Mouse (Mus musculus): ENCODE data around the gene Hpd. TPM values are rescaled to one million over a fixed set of nuclear protein-coding genes. Genes with fewer than 3 reads are reported as not detected.

Hpd gene
- polyA plus RNA-seq, 1 experiment from 2014 or later: not detected

- Histone ChIP-seq H3K27ac (ENCODE audit: low read length) (no peak overlapping the region), H3K27me3 (ENCODE audit: control insufficient read depth, insufficient read depth, low read depth, low read length) (no peaks in the 10 kb centered on the region), H3K4me3 (ENCODE audit: low read depth, low read length) (no peak overlapping the region), H3K4me1 (ENCODE audit: control insufficient read depth, insufficient read depth, low read length) (no peaks in the 10 kb centered on the region; the same call in 1 of the 2 replicates), H3K36me3 (ENCODE audit: control insufficient read depth, insufficient read depth, low read length) (no peaks in the 10 kb centered on the region; the same call in 1 of the 2 replicates), H3K9me3 (replicated peaks; ENCODE audit: control insufficient read depth, low read length, poor library complexity, severe bottlenecking) (no peaks in the 10 kb centered on the region), H3K4me2 (ENCODE audit: low read length) (peak overlapping the region; percentile 34), H3K9ac (ENCODE audit: low read depth, low read length) (no peak overlapping the region)
- WGBS: 17% methylated on average over 22 of the region's 22 CpGs
- peak; percentile 60 for ATAC-seq
These were observed 10.7 kb downstream of the Hpd start for GRCm38 (mm10) chr5:123171646-123172350.

- Histone ChIP-seq H3K27me3 (ENCODE audit: control insufficient read depth, insufficient read depth, low read depth, low read length) (no peaks in the 10 kb centered on the region), H3K36me3 (ENCODE audit: control insufficient read depth, insufficient read depth, low read length) (peaks cover 9% of the 10 kb centered on the region; the same call in 1 of the 2 replicates), H3K9ac (ENCODE audit: low read depth, low read length) (no peak overlapping the region), H3K4me1 (ENCODE audit: control insufficient read depth, insufficient read depth, low read length) (no peaks in the 10 kb centered on the region; the same call in 1 of the 2 replicates), H3K9me3 (replicated peaks; ENCODE audit: control insufficient read depth, low read length, poor library complexity, severe bottlenecking) (no peaks in the 10 kb centered on the region), H3K4me3 (ENCODE audit: low read depth, low read length) (no peak overlapping the region), H3K27ac (ENCODE audit: low read length) (no peak overlapping the region), H3K4me2 (ENCODE audit: low read length) (no peak overlapping the region)
- no peak for ATAC-seq
- WGBS: 82% methylated on average over 9 of the region's 9 CpGs
These were observed 12.2 kb downstream of the Hpd start for GRCm38 (mm10) chr5:123170365-123170764.

DNA sequence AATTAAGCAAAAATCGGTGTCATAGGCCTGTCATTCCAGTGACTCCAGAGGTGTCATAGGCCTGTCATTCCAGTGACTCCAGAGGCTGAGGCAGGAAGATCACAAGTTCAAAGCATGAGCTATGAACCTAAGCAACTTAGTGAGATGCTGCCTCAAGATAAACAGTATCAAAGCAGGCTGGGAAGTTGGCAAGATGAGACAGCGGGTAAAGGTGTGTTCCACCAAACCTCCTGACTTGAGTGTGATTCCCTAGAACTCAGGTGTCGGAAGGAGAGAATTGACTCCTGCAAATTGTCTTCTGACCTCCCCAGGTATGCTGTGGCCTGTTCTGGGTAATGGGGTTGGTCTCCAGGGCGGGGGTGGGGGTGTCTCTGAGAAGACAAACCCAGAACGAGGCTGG, 13.2 kb downstream of the Hpd start, which contains the start of gene Psmd9:
TSS of gene Psmd9 (plus strand) at position 130 of the 400 bp plus-strand sequence.
- 80% methylated on average over 5 of the region's 5 CpGs for WGBS
- H3K9ac ChIP-seq (ENCODE audit: low read depth, low read length): no peak within 1 kb of the TSS
- H3K36me3 ChIP-seq (ENCODE audit: control insufficient read depth, insufficient read depth, low read length): peaks cover 14% of the 10 kb centered on the region
- no peaks in the 10 kb centered on the region; the same call in 1 of the 2 replicates for H3K4me1 ChIP-seq (ENCODE audit: control insufficient read depth, insufficient read depth, low read length)
- no peak within 1 kb of the TSS for H3K4me3 ChIP-seq (ENCODE audit: low read depth, low read length)
- no peak within 1 kb of the TSS for H3K27ac ChIP-seq (ENCODE audit: low read length)
- no peak within 1 kb of the TSS for H3K4me2 ChIP-seq (ENCODE audit: low read length)
- H3K27me3 ChIP-seq (ENCODE audit: control insufficient read depth, insufficient read depth, low read depth, low read length): no peaks in the 10 kb centered on the region
- no peaks in the 10 kb centered on the region for H3K9me3 ChIP-seq (replicated peaks; ENCODE audit: control insufficient read depth, low read length, poor library complexity, severe bottlenecking)
- ATAC-seq: no peak

GRCm38 (mm10) chr5:123167591-123167990, 14.9 kb downstream of the Hpd start:
- WGBS: 64% methylated on average over 5 of the region's 5 CpGs
- no peak overlapping the region for H3K27ac ChIP-seq (ENCODE audit: low read length)

DNA sequence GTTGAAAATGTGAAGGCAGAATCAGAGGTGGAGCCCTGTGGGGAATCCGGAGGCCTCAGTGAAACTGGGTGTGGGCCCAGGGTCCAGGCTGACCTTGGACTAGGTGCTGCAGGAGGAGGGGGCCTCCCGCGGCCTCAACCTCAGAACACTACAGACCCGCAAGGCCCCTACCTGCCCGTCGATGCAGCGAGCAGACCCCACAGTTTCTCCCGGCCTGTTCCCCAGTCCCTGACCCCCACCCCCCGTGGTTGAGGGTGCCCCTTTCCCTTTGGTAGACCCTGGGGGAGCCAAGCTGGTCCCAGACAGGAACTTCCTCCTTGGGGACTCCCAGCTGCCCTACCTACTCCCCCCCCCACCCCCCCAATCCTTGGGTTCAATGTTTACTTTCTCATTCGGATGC, 16.1 kb downstream of the Hpd start:
- Histone ChIP-seq H3K27ac (ENCODE audit: low read length) (no peak overlapping the region), H3K27me3 (ENCODE audit: control insufficient read depth, insufficient read depth, low read depth, low read length) (no peaks in the 10 kb centered on the region), H3K9me3 (replicated peaks; ENCODE audit: control insufficient read depth, low read length, poor library complexity, severe bottlenecking) (no peaks in the 10 kb centered on the region), H3K36me3 (ENCODE audit: control insufficient read depth, insufficient read depth, low read length) (peaks cover 29% of the 10 kb centered on the region), H3K9ac (ENCODE audit: low read depth, low read length) (no peak overlapping the region), H3K4me3 (ENCODE audit: low read depth, low read length) (no peak overlapping the region), H3K4me1 (ENCODE audit: control insufficient read depth, insufficient read depth, low read length) (no peaks in the 10 kb centered on the region), H3K4me2 (ENCODE audit: low read length) (no peak overlapping the region)
- WGBS: 92% methylated on average over 10 of the region's 10 CpGs
- ATAC-seq: no peak

More at GRCm38 (mm10) chr5:123167591-123167990, 14.9 kb downstream of the Hpd start:
- H3K9me3 ChIP-seq (replicated peaks; ENCODE audit: control insufficient read depth, low read length, poor library complexity, severe bottlenecking): no peaks in the 10 kb centered on the region
- H3K4me3 ChIP-seq (ENCODE audit: low read depth, low read length): no peak overlapping the region
- H3K4me2 ChIP-seq (ENCODE audit: low read length): no peak overlapping the region
- no peaks in the 10 kb centered on the region for H3K27me3 ChIP-seq (ENCODE audit: control insufficient read depth, insufficient read depth, low read depth, low read length)
- peaks cover 26% of the 10 kb centered on the region for H3K36me3 ChIP-seq (ENCODE audit: control insufficient read depth, insufficient read depth, low read length)
- H3K4me1 ChIP-seq (ENCODE audit: control insufficient read depth, insufficient read depth, low read length): no peaks in the 10 kb centered on the region; the same call in 1 of the 2 replicates
- H3K9ac ChIP-seq (ENCODE audit: low read depth, low read length): no peak overlapping the region
- no peak for ATAC-seq

DNA sequence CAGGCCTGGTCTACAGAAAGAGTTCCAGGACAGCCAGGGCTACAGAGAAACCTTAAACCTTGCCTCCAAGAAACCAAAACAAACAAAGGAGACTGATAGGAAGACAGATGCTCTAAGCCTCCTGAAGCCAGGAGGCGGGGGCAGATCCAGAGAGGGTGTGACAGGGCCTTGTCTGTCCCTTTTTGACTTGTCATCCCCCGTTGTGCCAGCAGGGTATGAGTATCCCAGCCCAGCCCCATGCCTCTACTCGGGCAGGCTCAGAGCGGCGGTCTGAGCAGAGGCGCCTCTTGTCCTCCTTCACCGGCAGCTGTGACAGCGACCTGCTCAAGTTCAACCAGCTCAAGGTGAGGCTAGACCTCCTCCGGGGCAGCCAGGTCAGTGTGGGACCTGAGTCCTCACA, 19.6 kb downstream of the Hpd start:
- H3K4me1 ChIP-seq (ENCODE audit: control insufficient read depth, insufficient read depth, low read length): no peaks in the 10 kb centered on the region
- H3K4me2 ChIP-seq (ENCODE audit: low read length): no peak overlapping the region
- H3K27me3 ChIP-seq (ENCODE audit: control insufficient read depth, insufficient read depth, low read depth, low read length): no peaks in the 10 kb centered on the region
- H3K36me3 ChIP-seq (ENCODE audit: control insufficient read depth, insufficient read depth, low read length): peaks cover 62% of the 10 kb centered on the region
- no peak for ATAC-seq
- no peak overlapping the region for H3K27ac ChIP-seq (ENCODE audit: low read length)
- WGBS: 87% methylated on average over 9 of the region's 9 CpGs
- H3K9me3 ChIP-seq (replicated peaks; ENCODE audit: control insufficient read depth, low read length, poor library complexity, severe bottlenecking): no peaks in the 10 kb centered on the region
- no peak overlapping the region for H3K4me3 ChIP-seq (ENCODE audit: low read depth, low read length)
- no peak overlapping the region for H3K9ac ChIP-seq (ENCODE audit: low read depth, low read length)

DNA sequence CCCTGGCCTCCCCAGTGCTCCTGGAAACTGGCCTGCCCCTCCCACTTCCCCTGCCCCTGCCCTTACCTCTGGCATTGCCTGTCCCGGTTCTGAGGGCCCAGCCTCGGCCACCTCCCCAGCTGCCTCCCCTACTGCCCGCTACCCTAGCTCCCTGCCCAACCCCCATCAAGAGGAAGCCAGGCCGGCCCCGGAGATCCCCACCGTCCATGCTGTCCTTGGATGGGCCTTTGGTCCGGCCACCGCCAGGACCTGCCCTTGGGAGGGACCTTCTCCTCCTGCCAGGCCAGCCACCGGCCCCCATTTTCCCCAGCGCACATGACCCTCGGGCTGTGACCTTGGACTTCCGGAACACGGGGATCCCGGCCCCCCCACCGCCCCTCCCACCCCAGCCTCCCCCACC, 22.2 kb downstream of the Hpd start:
- 87% methylated on average over 12 of the region's 15 CpGs for WGBS
- no peaks in the 10 kb centered on the region for H3K27me3 ChIP-seq (ENCODE audit: control insufficient read depth, insufficient read depth, low read depth, low read length)
- H3K4me3 ChIP-seq (ENCODE audit: low read depth, low read length): no peak overlapping the region
- peaks cover 65% of the 10 kb centered on the region for H3K36me3 ChIP-seq (ENCODE audit: control insufficient read depth, insufficient read depth, low read length)
- H3K4me1 ChIP-seq (ENCODE audit: control insufficient read depth, insufficient read depth, low read length): no peaks in the 10 kb centered on the region
- no peak overlapping the region for H3K4me2 ChIP-seq (ENCODE audit: low read length)
- no peak overlapping the region for H3K9ac ChIP-seq (ENCODE audit: low read depth, low read length)
- no peaks in the 10 kb centered on the region for H3K9me3 ChIP-seq (replicated peaks; ENCODE audit: control insufficient read depth, low read length, poor library complexity, severe bottlenecking)
- ATAC-seq: no peak
- no peak overlapping the region for H3K27ac ChIP-seq (ENCODE audit: low read length)

DNA sequence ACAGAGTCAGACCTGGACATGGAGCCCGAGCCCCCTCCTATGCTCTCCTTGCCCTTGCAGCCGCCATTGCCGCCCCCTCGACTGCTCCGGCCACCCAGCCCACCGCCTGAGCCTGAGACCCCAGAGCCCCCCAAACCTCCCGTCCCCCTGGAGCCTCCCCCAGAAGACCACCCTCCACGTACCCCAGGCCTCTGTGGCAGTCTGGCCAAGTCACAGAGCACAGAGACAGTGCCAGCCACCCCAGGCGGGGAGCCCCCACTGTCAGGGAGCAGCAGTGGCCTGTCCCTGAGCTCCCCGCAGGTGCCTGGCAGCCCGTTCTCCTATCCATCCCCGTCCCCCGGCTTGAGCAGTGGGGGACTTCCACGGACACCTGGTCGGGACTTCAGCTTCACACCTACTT, 22.7 kb downstream of the Hpd start:
- Histone ChIP-seq H3K36me3 (ENCODE audit: control insufficient read depth, insufficient read depth, low read length) (peaks cover 65% of the 10 kb centered on the region), H3K27me3 (ENCODE audit: control insufficient read depth, insufficient read depth, low read depth, low read length) (no peaks in the 10 kb centered on the region), H3K9me3 (replicated peaks; ENCODE audit: control insufficient read depth, low read length, poor library complexity, severe bottlenecking) (no peaks in the 10 kb centered on the region), H3K9ac (ENCODE audit: low read depth, low read length) (no peak overlapping the region), H3K4me1 (ENCODE audit: control insufficient read depth, insufficient read depth, low read length) (no peaks in the 10 kb centered on the region), H3K4me2 (ENCODE audit: low read length) (no peak overlapping the region), H3K4me3 (ENCODE audit: low read depth, low read length) (no peak overlapping the region), H3K27ac (ENCODE audit: low read length) (no peak overlapping the region)
- 92% methylated on average over 15 of the region's 15 CpGs for WGBS
- ATAC-seq: no peak

DNA sequence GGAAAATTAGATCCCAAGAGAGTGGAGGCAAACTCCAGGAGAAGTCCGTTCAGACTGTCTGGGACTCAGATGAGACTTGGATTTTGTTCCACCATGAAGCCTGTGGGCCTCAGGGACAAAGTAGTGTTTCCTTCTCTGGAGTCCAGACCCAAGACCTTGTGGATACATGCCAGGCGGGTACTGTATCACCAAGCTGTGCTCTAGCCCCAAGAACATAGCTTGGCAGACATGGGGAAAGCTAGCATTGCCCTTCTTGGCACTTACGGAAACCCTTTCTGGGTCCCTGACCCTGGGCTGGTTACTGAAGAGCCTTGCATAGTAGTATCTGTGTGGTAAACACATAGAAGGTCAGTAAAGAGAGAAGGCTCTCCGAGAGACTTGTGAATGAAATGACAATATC, 23.1 kb downstream of the Hpd start:
- no peak overlapping the region for H3K9ac ChIP-seq (ENCODE audit: low read depth, low read length)

More for the DNA sequence above, 23.1 kb downstream of the Hpd start:
- Histone ChIP-seq H3K4me3 (ENCODE audit: low read depth, low read length) (no peak overlapping the region), H3K4me1 (ENCODE audit: control insufficient read depth, insufficient read depth, low read length) (no peaks in the 10 kb centered on the region), H3K27ac (ENCODE audit: low read length) (no peak overlapping the region), H3K4me2 (ENCODE audit: low read length) (no peak overlapping the region), H3K36me3 (ENCODE audit: control insufficient read depth, insufficient read depth, low read length) (peaks cover 63% of the 10 kb centered on the region), H3K27me3 (ENCODE audit: control insufficient read depth, insufficient read depth, low read depth, low read length) (no peaks in the 10 kb centered on the region), H3K9me3 (replicated peaks; ENCODE audit: control insufficient read depth, low read length, poor library complexity, severe bottlenecking) (no peaks in the 10 kb centered on the region)
- ATAC-seq: no peak
- WGBS: 93% methylated on average over 4 of the region's 4 CpGs
